Mouse (Mus musculus) embryonic facial prominence, embryonic 13.5 days (tissue): ENCODE results near the gene Prdm5. TPM values are rescaled to one million over a fixed set of nuclear protein-coding genes. Genes with fewer than 3 reads are reported as not detected.

Source experiments
- ATAC-seq: fragments of 200-750 bp; cut with Nextera tagmentation; 2 replicates; pipeline ENCODE4 v1.8.0; 2017; ENCODE audit warnings: low read depth; ENCODE audit not compliant: insufficient number of reproducible peaks, insufficient read depth, low FRiP score, low TSS enrichment
- H3K27ac ChIP-seq: fragments of 300-500 bp; sonication (generic); 2 replicates; pipeline ENCODE4 v1.5.1; 2015; ENCODE audit warnings: moderate library complexity, mild to moderate bottlenecking, inconsistent platforms
- H3K27me3 ChIP-seq: fragments of 300-500 bp; sonication (generic); 2 replicates; pipeline ENCODE4 v1.6.1; 2015; ENCODE audit warnings: mild to moderate bottlenecking, inconsistent platforms
- H3K36me3 ChIP-seq: fragments of 300-500 bp; sonication (generic); 2 replicates; pipeline ENCODE4 v1.6.1; 2015; ENCODE audit warnings: mild to moderate bottlenecking, inconsistent platforms
- H3K4me1 ChIP-seq: fragments of 300-500 bp; sonication (generic); 2 replicates; pipeline ENCODE4 v1.6.1; 2015; ENCODE audit warnings: inconsistent platforms
- H3K4me2 ChIP-seq: fragments of 300-500 bp; sonication (generic); 2 replicates; pipeline ENCODE4 v1.6.1; 2015; ENCODE audit warnings: moderate library complexity, mild to moderate bottlenecking, inconsistent platforms
- H3K4me3 ChIP-seq: fragments of 300-500 bp; sonication (generic); 2 replicates; pipeline ENCODE4 v1.5.1; 2015; ENCODE audit warnings: mild to moderate bottlenecking, inconsistent platforms
- H3K9ac ChIP-seq: fragments of 300-500 bp; sonication (generic); 2 replicates; pipeline ENCODE4 v1.6.1; 2015; ENCODE audit warnings: mild to moderate bottlenecking, inconsistent platforms
- H3K9me3 ChIP-seq: fragments of 300-500 bp; sonication (generic); 2 replicates; pipeline ENCODE4 v1.6.1; 2016; ENCODE audit warnings: inconsistent platforms
- WGBS: fragments of 180-500 bp; shearing (Covaris S2); methylation state at CpG from one replicate; pipeline ENCODE4 v1.1.7; 2015; ENCODE audit warnings: mixed read lengths; 5-methylcytosine and 5-hydroxymethylcytosine counted together
- polyA plus RNA-seq: library from polyadenylated mRNA; unstranded; fragments of >200 nt; fragmentation: Nextera tagmentation; extraction: Ambion mirVana; gene quantifications from 2 replicates; pipeline ENCODE4 v1.2.1, GENCODE M21; 2015

Gene Prdm5
- polyA plus RNA-seq, 1 experiment from 2014 or later: 23.4 TPM

GRCm38 (mm10) chr6:65773566-65773965 lies 5.2 kb upstream of the Prdm5 start:
- WGBS: 92% methylated on average over 4 of the region's 4 CpGs
- Histone ChIP-seq H3K36me3 (no peaks in the 10 kb centered on the region), H3K27ac (no peak overlapping the region), H3K4me2 (no peak overlapping the region), H3K27me3 (no peaks in the 10 kb centered on the region), H3K4me3 (no peak overlapping the region), H3K4me1 (0 out of 2 replicates have a peak, but pooled peaks cover 4% of the 10 kb centered on the region), H3K9me3 (no peaks in the 10 kb centered on the region), H3K9ac (no peak overlapping the region)
- ATAC-seq: no peak

GRCm38 (mm10) chr6:65779689-65780233 lies 973 bp downstream of the Prdm5 start:
- no peaks in the 10 kb centered on the region for H3K36me3 ChIP-seq
- H3K9ac ChIP-seq: peak overlapping the region; percentile 93
- H3K4me1 ChIP-seq: peaks cover 18% of the 10 kb centered on the region
- peak overlapping the region; percentile 83; the same call in 1 of the 2 replicates for H3K27ac ChIP-seq
- ATAC-seq: no peak
- H3K4me2 ChIP-seq: peak overlapping the region; percentile 77
- 83% methylated on average over 4 of the region's 4 CpGs for WGBS
- H3K4me3 ChIP-seq: peak overlapping the region; percentile 63
- no peaks in the 10 kb centered on the region for H3K27me3 ChIP-seq
- no peaks in the 10 kb centered on the region for H3K9me3 ChIP-seq

GRCm38 (mm10) chr6:65781441-65781840 lies 2.7 kb downstream of the Prdm5 start:
- H3K27ac ChIP-seq: no peak overlapping the region
- no peak overlapping the region for H3K9ac ChIP-seq
- H3K9me3 ChIP-seq: no peaks in the 10 kb centered on the region
- ATAC-seq: no peak
- no peak overlapping the region for H3K4me3 ChIP-seq
- WGBS: 83% methylated on average over 7 of the region's 7 CpGs
- peaks cover 18% of the 10 kb centered on the region for H3K4me1 ChIP-seq
- H3K36me3 ChIP-seq: no peaks in the 10 kb centered on the region
- H3K27me3 ChIP-seq: no peaks in the 10 kb centered on the region
- no peak overlapping the region for H3K4me2 ChIP-seq

- no peak overlapping the region for H3K27ac ChIP-seq
- peaks cover 15% of the 10 kb centered on the region for H3K4me1 ChIP-seq
- 76% methylated on average over 1 of the region's 1 CpGs for WGBS
- H3K4me3 ChIP-seq: no peak overlapping the region
- ATAC-seq: no peak
- H3K36me3 ChIP-seq: no peaks in the 10 kb centered on the region
- H3K9me3 ChIP-seq: no peaks in the 10 kb centered on the region
- H3K4me2 ChIP-seq: no peak overlapping the region
- no peak overlapping the region for H3K9ac ChIP-seq
- H3K27me3 ChIP-seq: no peaks in the 10 kb centered on the region
Observed at GRCm38 (mm10) chr6:65783670-65784069, 4.9 kb downstream of the Prdm5 start.

GRCm38 (mm10) chr6:65792923-65793322 lies 14.1 kb downstream of the Prdm5 start:
- H3K27me3 ChIP-seq: no peaks in the 10 kb centered on the region
- WGBS: 79% methylated on average over 2 of the region's 2 CpGs
- H3K4me2 ChIP-seq: no peak overlapping the region
- no peak overlapping the region for H3K4me3 ChIP-seq
- no peak overlapping the region for H3K27ac ChIP-seq
- H3K9me3 ChIP-seq: no peaks in the 10 kb centered on the region
- peaks cover 9% of the 10 kb centered on the region; the same call in 1 of the 2 replicates for H3K36me3 ChIP-seq
- ATAC-seq: no peak
- peaks cover 11% of the 10 kb centered on the region for H3K4me1 ChIP-seq
- H3K9ac ChIP-seq: no peak overlapping the region

- peaks cover 11% of the 10 kb centered on the region for H3K4me1 ChIP-seq
- peaks cover 10% of the 10 kb centered on the region for H3K36me3 ChIP-seq
- WGBS: 76% methylated on average over 3 of the region's 3 CpGs
- H3K9ac ChIP-seq: no peak overlapping the region
- no peaks in the 10 kb centered on the region for H3K9me3 ChIP-seq
- no peak overlapping the region for H3K27ac ChIP-seq
- no peaks in the 10 kb centered on the region for H3K27me3 ChIP-seq
- no peak overlapping the region for H3K4me3 ChIP-seq
- H3K4me2 ChIP-seq: no peak overlapping the region
- no peak for ATAC-seq
Observed at GRCm38 (mm10) chr6:65796552-65796951, 17.8 kb downstream of the Prdm5 start.

- no peak for ATAC-seq
- Histone ChIP-seq H3K4me2 (no peak overlapping the region), H3K27me3 (no peaks in the 10 kb centered on the region), H3K4me3 (no peak overlapping the region), H3K4me1 (peaks cover 11% of the 10 kb centered on the region), H3K36me3 (peaks cover 10% of the 10 kb centered on the region), H3K27ac (no peak overlapping the region), H3K9ac (no peak overlapping the region), H3K9me3 (no peaks in the 10 kb centered on the region)
- 74% methylated on average over 2 of the region's 2 CpGs for WGBS
Observed at GRCm38 (mm10) chr6:65797276-65797675, 18.5 kb downstream of the Prdm5 start.

GRCm38 (mm10) chr6:65798390-65798789 lies 19.6 kb downstream of the Prdm5 start:
- no peak overlapping the region for H3K27ac ChIP-seq
- no peak overlapping the region for H3K4me2 ChIP-seq
- H3K4me1 ChIP-seq: peaks cover 8% of the 10 kb centered on the region
- ATAC-seq: no peak
- peaks cover 10% of the 10 kb centered on the region for H3K36me3 ChIP-seq
- no peak overlapping the region for H3K4me3 ChIP-seq
- no peaks in the 10 kb centered on the region for H3K9me3 ChIP-seq
- no peak overlapping the region for H3K9ac ChIP-seq
- WGBS: 87% methylated on average over 3 of the region's 3 CpGs
- H3K27me3 ChIP-seq: no peaks in the 10 kb centered on the region

- Histone ChIP-seq H3K27ac (no peak overlapping the region), H3K4me1 (no peaks in the 10 kb centered on the region), H3K36me3 (peaks cover 4% of the 10 kb centered on the region), H3K9ac (no peak overlapping the region), H3K9me3 (no peaks in the 10 kb centered on the region), H3K4me2 (no peak overlapping the region), H3K4me3 (no peak overlapping the region), H3K27me3 (no peaks in the 10 kb centered on the region)
- ATAC-seq: no peak
- WGBS: 51% methylated on average over 3 of the region's 3 CpGs
Observed at GRCm38 (mm10) chr6:65811685-65812084, 32.9 kb downstream of the Prdm5 start.

GRCm38 (mm10) chr6:65818039-65818747 lies 39.4 kb downstream of the Prdm5 start:
- Histone ChIP-seq H3K36me3 (no peaks in the 10 kb centered on the region), H3K4me2 (no peak overlapping the region), H3K27me3 (no peaks in the 10 kb centered on the region), H3K9ac (no peak overlapping the region), H3K9me3 (no peaks in the 10 kb centered on the region), H3K4me3 (no peak overlapping the region), H3K27ac (no peak overlapping the region), H3K4me1 (no peaks in the 10 kb centered on the region)
- no peak for ATAC-seq
- WGBS: 67% methylated on average over 4 of the region's 4 CpGs

GRCm38 (mm10) chr6:65828656-65829055 lies 49.9 kb downstream of the Prdm5 start:
- Histone ChIP-seq H3K4me3 (no peak overlapping the region), H3K9ac (no peak overlapping the region), H3K36me3 (peaks cover 8% of the 10 kb centered on the region; the same call in 1 of the 2 replicates), H3K9me3 (0 out of 2 replicates have a peak, but pooled peaks cover 4% of the 10 kb centered on the region), H3K4me2 (no peak overlapping the region), H3K27me3 (no peaks in the 10 kb centered on the region), H3K27ac (no peak overlapping the region), H3K4me1 (peaks cover 6% of the 10 kb centered on the region; the same call in 1 of the 2 replicates)
- ATAC-seq: no peak
- WGBS: 42% methylated on average over 1 of the region's 1 CpGs

- no peak for ATAC-seq
- Histone ChIP-seq H3K36me3 (peaks cover 12% of the 10 kb centered on the region), H3K4me2 (no peak overlapping the region), H3K9ac (no peak overlapping the region), H3K27ac (0 out of 2 replicates have a peak overlapping the region, but pooled peaks have one; percentile 5), H3K27me3 (no peaks in the 10 kb centered on the region), H3K9me3 (0 out of 2 replicates have a peak, but pooled peaks cover 5% of the 10 kb centered on the region), H3K4me1 (peaks cover 12% of the 10 kb centered on the region; the same call in 1 of the 2 replicates), H3K4me3 (no peak overlapping the region)
- 44% methylated on average over 5 of the region's 5 CpGs for WGBS
Observed at GRCm38 (mm10) chr6:65831443-65831842, 52.7 kb downstream of the Prdm5 start.
